Mouse (Mus musculus) heart, embryonic 15.5 days (tissue): ENCODE data around the gene Git1. TPM values are rescaled to one million over a fixed set of nuclear protein-coding genes. Genes with fewer than 3 reads are reported as not detected.
A peak's percentile ranks its signal among the peaks of the same experiment; 100 is the strongest.

Experiments
- ATAC-seq: fragments of 200-750 bp; cut with Nextera tagmentation; replicated peaks from 2 replicates; pipeline ENCODE4 v1.8.0; 2017; ENCODE audit warnings: low read depth, moderate TSS enrichment; ENCODE audit not compliant: insufficient number of reproducible peaks, insufficient read depth, low FRiP score
- H3K27ac ChIP-seq: fragments of 300-500 bp; sonication (generic); 2 replicates; pipeline ENCODE4 v1.5.1; 2015; ENCODE audit warnings: mild to moderate bottlenecking, inconsistent platforms
- H3K27me3 ChIP-seq: fragments of 300-500 bp; sonication (generic); 2 replicates; pipeline ENCODE4 v1.6.1; 2015; ENCODE audit warnings: inconsistent platforms
- H3K36me3 ChIP-seq: fragments of 300-500 bp; sonication (generic); 2 replicates; pipeline ENCODE4 v1.6.1; 2015; ENCODE audit warnings: mild to moderate bottlenecking, inconsistent platforms
- H3K4me1 ChIP-seq: fragments of 300-500 bp; sonication (generic); replicated peaks from 2 replicates; pipeline ENCODE4 v1.6.1; 2015; ENCODE audit warnings: inconsistent platforms
- H3K4me2 ChIP-seq: fragments of 300-500 bp; sonication (generic); 2 replicates; pipeline ENCODE4 v1.6.1; 2015; ENCODE audit warnings: inconsistent platforms, mild to moderate bottlenecking, moderate library complexity
- H3K4me3 ChIP-seq: fragments of 300-500 bp; sonication (generic); 2 replicates; pipeline ENCODE4 v1.5.1; 2015; ENCODE audit warnings: mild to moderate bottlenecking, inconsistent platforms
- H3K9ac ChIP-seq: fragments of 300-500 bp; sonication (generic); 2 replicates; pipeline ENCODE4 v1.6.1; 2015; ENCODE audit warnings: mild to moderate bottlenecking, inconsistent platforms
- H3K9me3 ChIP-seq: fragments of 300-500 bp; sonication (generic); replicated peaks from 2 replicates; pipeline ENCODE4 v1.6.1; 2016; ENCODE audit warnings: inconsistent platforms
- WGBS: fragments of 180-500 bp; shearing (Covaris S2); methylation state at CpG from one replicate; pipeline ENCODE4 v1.1.7; 2015; ENCODE audit warnings: mixed read lengths; 5-methylcytosine and 5-hydroxymethylcytosine counted together
- polyA plus RNA-seq: library from polyadenylated mRNA; unstranded; fragments of >200 nt; fragmentation: Nextera tagmentation; extraction: Ambion mirVana; gene quantifications from 2 replicates; pipeline ENCODE4 v1.2.1, GENCODE M21; 2015

Git1 gene
- polyA plus RNA-seq, 1 experiment from 2014 or later, result 6.8 TPM

DNA sequence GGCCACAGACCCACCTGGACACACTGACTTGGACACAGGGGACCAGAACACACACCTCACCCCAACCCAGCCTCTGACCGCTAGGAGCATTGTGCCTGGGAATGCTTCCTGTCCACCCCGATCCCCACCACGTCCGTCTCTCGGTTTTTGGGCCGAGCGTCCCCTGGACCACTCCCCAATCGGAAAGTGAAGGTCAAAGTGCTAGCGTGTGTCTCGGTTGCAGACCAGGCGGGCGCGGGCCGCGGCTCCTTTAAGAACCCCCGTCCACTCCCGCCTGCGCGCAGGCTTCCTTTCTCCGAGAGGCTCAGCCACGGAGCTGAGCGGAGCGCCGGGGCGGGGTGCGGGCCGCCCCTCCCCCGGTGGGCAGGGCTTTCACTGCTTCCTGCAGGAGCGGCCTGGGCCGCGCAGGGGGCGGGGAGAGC, 440 bp upstream of the Git1 start:
- peak; percentile 72 for ATAC-seq
- Histone ChIP-seq H3K9me3 (no peaks in the 10 kb centered on the region), H3K4me2 (peak overlapping the region; percentile 93), H3K4me3 (peak overlapping the region; percentile 91), H3K36me3 (no peaks in the 10 kb centered on the region), H3K27ac (peak overlapping the region; percentile 95), H3K27me3 (no peaks in the 10 kb centered on the region), H3K9ac (peak overlapping the region; percentile 93), H3K4me1 (peaks cover 80% of the 10 kb centered on the region)
- under 1% methylated on average over 31 of the region's 32 CpGs for WGBS

DNA sequence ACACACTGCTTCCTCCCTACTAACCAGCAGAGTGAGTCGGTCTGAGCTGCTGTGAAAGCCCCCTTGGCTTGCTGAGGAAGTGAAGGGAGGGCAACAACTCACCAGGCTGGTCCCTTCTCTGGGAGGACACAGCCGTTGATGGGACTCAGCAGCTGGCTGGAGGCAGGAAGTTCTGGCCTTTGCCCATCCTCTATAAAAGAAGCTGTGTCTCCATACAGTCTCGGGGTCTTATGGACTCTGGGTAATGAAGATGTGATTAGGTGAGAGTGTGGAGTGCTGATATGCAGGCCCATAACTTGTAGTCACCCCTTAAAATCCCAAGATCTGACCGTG, 948 bp downstream of the Git1 start:
- peak overlapping the region; percentile 88 for H3K27ac ChIP-seq
- WGBS, result 23% methylated on average over 4 of the region's 4 CpGs
- peak overlapping the region; percentile 93 for H3K9ac ChIP-seq
- peak overlapping the region; percentile 91 for H3K4me3 ChIP-seq
- H3K27me3 ChIP-seq, result no peaks in the 10 kb centered on the region
- no peak for ATAC-seq
- peaks cover 2% of the 10 kb centered on the region; the same call in 1 of the 2 replicates for H3K36me3 ChIP-seq
- H3K4me1 ChIP-seq, result peaks cover 78% of the 10 kb centered on the region
- peak overlapping the region; percentile 93 for H3K4me2 ChIP-seq
- no peaks in the 10 kb centered on the region for H3K9me3 ChIP-seq

DNA sequence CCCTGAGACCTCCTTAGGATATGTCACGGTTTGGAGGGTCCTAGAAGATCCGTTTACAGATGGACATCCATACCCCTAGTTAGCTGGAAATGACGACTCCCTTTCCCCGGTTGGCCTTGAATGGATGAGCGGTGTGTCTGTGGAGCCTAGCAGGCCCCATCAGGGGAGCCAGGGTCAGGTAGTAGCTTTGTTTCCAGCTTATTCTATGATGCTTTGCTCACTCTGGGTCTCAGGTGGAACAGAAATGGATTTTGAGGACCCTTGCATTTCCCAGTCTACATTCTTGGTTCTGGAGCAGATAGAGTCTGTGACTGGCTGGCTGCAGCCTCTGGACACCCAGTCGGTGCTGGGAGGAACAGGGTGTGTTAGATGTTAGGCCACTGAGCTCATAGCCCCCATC, 1.4 kb downstream of the Git1 start:
- Histone ChIP-seq H3K4me1 (peaks cover 78% of the 10 kb centered on the region), H3K36me3 (peaks cover 6% of the 10 kb centered on the region; the same call in 1 of the 2 replicates), H3K27me3 (no peaks in the 10 kb centered on the region), H3K4me3 (peak overlapping the region; percentile 91), H3K27ac (no peak overlapping the region), H3K9me3 (no peaks in the 10 kb centered on the region), H3K9ac (0 out of 2 replicates have a peak overlapping the region, but pooled peaks have one; percentile 93), H3K4me2 (peak overlapping the region; percentile 93)
- 65% methylated on average over 6 of the region's 6 CpGs for WGBS
- no peak for ATAC-seq

DNA sequence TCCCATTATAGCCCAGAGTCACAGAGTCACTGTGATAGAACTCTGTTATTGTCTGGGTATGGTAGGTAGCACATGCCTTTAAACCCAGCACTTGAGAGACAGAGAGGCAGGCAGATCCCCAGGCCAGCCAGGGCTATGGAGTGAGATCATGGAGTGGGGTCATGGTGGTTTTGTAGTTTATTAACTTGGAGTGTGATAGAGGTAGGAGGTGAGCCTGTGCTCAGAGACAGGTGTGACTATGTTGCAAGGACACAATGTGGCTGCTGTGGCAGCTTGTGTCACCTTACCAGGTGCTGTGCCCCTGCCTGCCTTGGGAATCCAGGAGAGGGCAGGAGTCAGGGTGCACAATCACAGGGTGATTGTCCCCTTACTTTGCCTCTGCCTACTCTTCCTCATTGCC, 2.1 kb downstream of the Git1 start:
- no peak overlapping the region for H3K4me3 ChIP-seq
- peaks cover 14% of the 10 kb centered on the region; the same call in 1 of the 2 replicates for H3K36me3 ChIP-seq

DNA sequence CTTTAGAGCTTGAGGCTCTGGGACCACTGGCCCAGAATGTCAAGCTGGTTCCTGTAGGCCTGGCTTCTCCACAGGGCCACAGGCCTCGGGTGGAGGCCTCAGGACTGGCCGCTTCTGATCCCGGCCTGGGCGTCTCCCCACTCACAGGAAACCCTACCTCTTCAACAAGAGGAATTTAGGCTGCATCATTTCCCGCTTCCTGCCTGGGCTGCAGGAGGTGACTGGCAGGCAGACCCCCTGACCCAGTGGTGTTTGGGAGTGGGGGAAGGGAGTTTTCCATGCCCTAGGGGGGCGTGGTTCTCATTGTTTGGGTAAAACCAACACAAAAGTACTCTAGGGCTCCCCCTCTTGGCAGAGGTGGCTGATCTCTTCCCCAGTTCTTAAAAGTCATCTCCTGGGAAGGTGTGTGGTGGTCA, 4.0 kb downstream of the Git1 start:
- 34% methylated on average over 6 of the region's 6 CpGs for WGBS
- Histone ChIP-seq H3K9me3 (no peaks in the 10 kb centered on the region), H3K4me2 (peak overlapping the region; percentile 9; the same call in 1 of the 2 replicates), H3K4me1 (peaks cover 65% of the 10 kb centered on the region), H3K27ac (peak overlapping the region; percentile 89), H3K4me3 (0 out of 2 replicates have a peak overlapping the region, but pooled peaks have one; percentile 0), H3K9ac (0 out of 2 replicates have a peak overlapping the region, but pooled peaks have one; percentile 41), H3K27me3 (no peaks in the 10 kb centered on the region), H3K36me3 (peaks cover 21% of the 10 kb centered on the region; the same call in 1 of the 2 replicates)
- peak; percentile 15; the same call in 1 of the 2 replicates for ATAC-seq

More for the DNA sequence above, 2.1 kb downstream of the Git1 start:
- ATAC-seq, result no peak
- no peak overlapping the region for H3K4me2 ChIP-seq
- H3K27me3 ChIP-seq, result no peaks in the 10 kb centered on the region
- peak overlapping the region; percentile 60; the same call in 1 of the 2 replicates for H3K27ac ChIP-seq
- no peaks in the 10 kb centered on the region for H3K9me3 ChIP-seq
- H3K4me1 ChIP-seq, result peaks cover 72% of the 10 kb centered on the region
- no peak overlapping the region for H3K9ac ChIP-seq

DNA sequence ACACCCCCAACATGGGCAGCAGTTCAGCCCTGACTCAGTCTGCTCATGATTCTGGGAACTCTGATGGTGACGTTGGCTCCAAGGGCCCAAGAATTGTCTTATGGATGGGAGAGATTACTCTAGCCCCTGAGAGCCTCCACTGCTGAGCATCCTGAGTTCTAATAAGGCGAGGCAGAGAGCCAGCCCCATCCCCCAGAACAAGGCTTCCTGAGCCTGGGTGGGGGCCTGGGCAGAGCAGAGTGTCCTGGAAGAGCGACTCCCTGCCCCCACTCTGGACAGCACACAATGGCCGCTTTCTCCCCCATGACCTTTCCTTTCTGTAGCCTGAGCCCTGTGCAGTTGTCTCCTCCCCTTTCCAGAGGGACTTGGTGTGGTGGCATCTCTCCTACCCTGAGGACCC, 4.5 kb downstream of the Git1 start:
- H3K4me2 ChIP-seq, result peak overlapping the region; percentile 9; the same call in 1 of the 2 replicates
- peak overlapping the region; percentile 28; the same call in 1 of the 2 replicates for H3K9ac ChIP-seq
- WGBS, result 35% methylated on average over 4 of the region's 4 CpGs
- H3K36me3 ChIP-seq, result peaks cover 23% of the 10 kb centered on the region; the same call in 1 of the 2 replicates
- H3K27ac ChIP-seq, result peak overlapping the region; percentile 89
- no peaks in the 10 kb centered on the region for H3K27me3 ChIP-seq
- no peaks in the 10 kb centered on the region for H3K9me3 ChIP-seq
- H3K4me1 ChIP-seq, result peaks cover 60% of the 10 kb centered on the region
- ATAC-seq, result peak; percentile 37
- no peak overlapping the region for H3K4me3 ChIP-seq

DNA sequence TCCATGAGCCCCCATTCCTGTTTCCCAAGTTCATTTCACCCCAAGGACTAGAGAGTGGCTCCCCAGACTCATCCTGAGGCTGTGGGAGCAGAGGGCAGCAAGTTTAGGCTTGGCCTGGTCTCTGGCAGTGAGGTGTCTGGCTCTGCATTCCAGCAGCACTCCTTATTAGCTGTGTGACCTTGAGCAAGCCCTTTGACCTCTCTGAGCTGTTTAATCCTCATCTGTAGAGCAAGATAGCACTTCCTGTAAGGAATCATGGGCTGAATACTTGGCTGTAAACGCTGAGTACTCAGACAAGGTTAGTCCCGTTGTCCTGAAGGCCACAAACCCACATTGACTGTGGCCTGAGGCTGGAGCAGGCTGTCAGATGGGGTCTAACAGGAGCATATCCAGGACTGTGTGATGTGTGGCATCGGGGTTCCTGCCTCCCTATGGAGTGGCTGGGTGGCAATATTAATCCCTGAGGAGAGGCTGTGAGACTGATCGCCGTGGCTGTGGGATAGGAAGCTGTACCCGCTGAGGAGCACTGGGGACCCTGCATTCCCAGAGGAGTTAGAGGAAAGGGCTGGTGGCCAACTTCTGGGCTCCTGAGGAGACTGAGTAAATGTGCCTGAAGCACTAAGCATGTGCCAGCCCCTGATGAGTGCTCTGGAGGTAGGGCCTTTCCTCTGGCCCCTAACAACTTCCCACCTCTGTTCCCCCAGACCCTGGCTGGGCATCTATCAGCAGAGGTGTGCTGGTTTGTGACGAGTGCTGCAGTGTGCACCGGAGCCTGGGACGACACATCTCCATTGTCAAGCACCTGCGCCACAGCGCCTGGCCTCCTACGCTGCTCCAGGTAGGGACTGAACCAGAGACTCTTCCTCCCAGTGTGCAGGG, 5.1 kb downstream of the Git1 start:
- ATAC-seq, result no peak
- peak overlapping the region; percentile 89 for H3K27ac ChIP-seq
- H3K4me1 ChIP-seq, result peaks cover 67% of the 10 kb centered on the region
- H3K36me3 ChIP-seq, result peaks cover 27% of the 10 kb centered on the region; the same call in 1 of the 2 replicates
- H3K27me3 ChIP-seq, result no peaks in the 10 kb centered on the region
- H3K9me3 ChIP-seq, result no peaks in the 10 kb centered on the region
- H3K4me3 ChIP-seq, result no peak overlapping the region
- peak overlapping the region; percentile 28; the same call in 1 of the 2 replicates for H3K9ac ChIP-seq
- H3K4me2 ChIP-seq, result peak overlapping the region; percentile 9; the same call in 1 of the 2 replicates
- WGBS, result 68% methylated on average over 12 of the region's 12 CpGs

DNA sequence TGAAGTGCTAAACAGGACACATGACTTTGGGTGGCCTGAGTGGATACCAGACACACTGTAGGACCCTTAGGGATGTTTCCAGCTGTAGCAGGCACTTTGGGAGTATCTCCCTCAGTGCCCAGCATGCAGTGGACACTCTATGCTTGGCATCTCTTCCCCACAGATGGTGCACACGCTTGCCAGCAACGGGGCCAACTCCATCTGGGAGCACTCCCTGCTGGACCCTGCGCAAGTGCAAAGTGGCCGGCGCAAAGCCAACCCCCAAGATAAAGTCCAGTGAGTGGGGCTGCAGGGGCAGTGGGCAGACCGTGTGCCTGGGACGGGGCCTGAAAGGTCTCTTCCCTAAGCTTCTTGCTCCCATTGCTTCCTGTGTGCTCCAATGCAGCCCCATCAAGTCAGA, 6.0 kb downstream of the Git1 start:
- Histone ChIP-seq H3K9me3 (no peaks in the 10 kb centered on the region), H3K27me3 (no peaks in the 10 kb centered on the region), H3K27ac (no peak overlapping the region), H3K4me2 (no peak overlapping the region), H3K4me3 (no peak overlapping the region), H3K9ac (no peak overlapping the region), H3K4me1 (peaks cover 64% of the 10 kb centered on the region), H3K36me3 (peaks cover 32% of the 10 kb centered on the region)
- no peak for ATAC-seq
- WGBS, result 78% methylated on average over 7 of the region's 7 CpGs

DNA sequence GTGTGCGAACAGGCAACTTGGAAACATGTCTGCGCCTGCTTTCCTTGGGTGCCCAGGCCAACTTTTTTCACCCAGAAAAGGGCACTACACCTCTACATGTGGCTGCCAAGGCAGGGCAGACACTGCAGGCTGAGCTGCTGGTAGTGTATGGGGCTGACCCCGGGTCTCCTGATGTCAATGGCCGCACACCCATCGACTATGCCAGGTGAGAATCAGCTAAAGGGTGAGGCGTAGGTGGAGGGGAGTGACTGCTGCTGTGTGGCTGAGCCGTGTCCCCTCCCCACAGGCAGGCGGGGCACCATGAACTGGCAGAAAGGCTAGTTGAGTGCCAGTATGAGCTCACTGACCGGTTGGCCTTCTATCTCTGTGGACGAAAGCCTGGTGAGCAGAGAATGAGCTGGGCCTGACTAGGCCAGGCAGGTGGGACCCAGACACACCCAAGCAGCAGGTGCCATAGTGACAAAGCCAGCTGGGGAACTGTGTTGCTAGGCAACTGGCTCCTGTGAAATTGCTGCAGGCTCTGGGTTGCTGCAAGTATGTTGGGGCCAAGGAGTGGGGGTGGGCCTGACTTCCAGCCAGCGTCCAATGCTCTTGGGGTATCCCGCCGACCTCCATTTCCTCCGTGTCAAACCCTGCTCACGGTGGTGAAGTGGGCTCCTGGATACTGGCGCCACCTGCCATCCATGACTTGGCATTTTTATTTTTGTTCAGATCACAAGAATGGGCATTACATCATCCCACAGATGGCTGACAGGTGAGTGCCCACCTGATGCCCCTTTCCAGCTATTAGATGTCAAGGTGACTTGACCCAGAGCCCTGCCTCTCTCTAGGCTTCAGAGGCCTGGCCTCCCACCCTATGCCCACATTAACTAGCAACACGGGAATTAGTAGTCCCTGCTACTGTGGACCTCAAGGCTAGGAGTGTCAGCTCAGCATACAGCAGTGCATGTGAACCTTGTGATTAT, 7.3 kb downstream of the Git1 start:
- H3K4me3 ChIP-seq, result no peak overlapping the region
- WGBS, result 87% methylated on average over 17 of the region's 17 CpGs
- peaks cover 44% of the 10 kb centered on the region for H3K36me3 ChIP-seq

DNA sequence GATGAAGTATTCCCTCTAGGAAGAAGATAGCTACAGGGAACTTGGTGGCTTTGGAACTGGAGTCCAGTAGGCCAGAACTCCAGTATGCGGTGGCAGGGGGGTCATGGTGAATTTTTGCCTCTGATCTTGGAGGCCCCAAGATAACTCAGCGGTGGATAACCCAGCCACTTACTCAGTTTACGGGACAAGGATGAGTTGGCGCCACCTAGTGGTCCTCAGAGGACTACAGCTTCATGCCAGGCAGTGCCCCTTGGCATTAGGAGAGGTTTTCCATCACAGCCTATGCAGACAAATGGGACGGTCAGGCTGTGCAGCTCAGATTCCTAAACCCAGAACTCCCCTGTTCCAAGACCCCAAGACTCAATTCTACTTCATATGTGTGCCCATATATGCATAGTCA, 8.0 kb downstream of the Git1 start:
- Histone ChIP-seq H3K9me3 (no peaks in the 10 kb centered on the region), H3K4me2 (no peak overlapping the region), H3K4me3 (no peak overlapping the region), H3K27me3 (no peaks in the 10 kb centered on the region), H3K4me1 (peaks cover 44% of the 10 kb centered on the region), H3K9ac (no peak overlapping the region), H3K36me3 (peaks cover 51% of the 10 kb centered on the region), H3K27ac (0 out of 2 replicates have a peak overlapping the region, but pooled peaks have one; percentile 5)
- no peak for ATAC-seq
- WGBS, result 19% methylated on average over 5 of the region's 5 CpGs

More for the DNA sequence above, 7.3 kb downstream of the Git1 start:
- H3K9me3 ChIP-seq, result no peaks in the 10 kb centered on the region
- no peak overlapping the region for H3K9ac ChIP-seq
- H3K27me3 ChIP-seq, result no peaks in the 10 kb centered on the region
- H3K4me2 ChIP-seq, result no peak overlapping the region
- 0 out of 2 replicates have a peak overlapping the region, but pooled peaks have one; percentile 5 for H3K27ac ChIP-seq
- no peak for ATAC-seq
- H3K4me1 ChIP-seq, result peaks cover 52% of the 10 kb centered on the region

DNA sequence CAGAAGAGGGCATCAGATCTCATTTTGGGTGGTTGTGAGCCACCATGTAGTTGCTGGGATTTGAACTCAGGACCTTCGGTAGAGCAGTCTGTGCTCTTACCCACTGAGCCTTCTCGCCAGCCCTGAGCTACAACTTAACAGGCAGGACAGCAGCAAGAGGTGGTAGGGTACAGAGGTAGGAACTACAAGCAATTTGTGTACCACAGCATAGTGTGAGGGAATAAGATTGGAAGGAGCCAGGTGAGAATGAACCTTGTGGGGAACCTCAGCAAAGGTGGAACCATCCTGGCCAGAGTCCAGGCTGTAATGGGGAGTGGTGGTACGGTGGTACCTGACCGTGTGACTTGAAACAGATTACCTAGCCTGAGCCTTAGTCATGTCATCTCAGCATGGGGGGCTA, 8.6 kb downstream of the Git1 start:
- no peak for ATAC-seq
- WGBS, result 92% methylated on average over 4 of the region's 4 CpGs

More for the DNA sequence above, 8.6 kb downstream of the Git1 start:
- Histone ChIP-seq H3K4me2 (no peak overlapping the region), H3K36me3 (peaks cover 57% of the 10 kb centered on the region), H3K9ac (no peak overlapping the region), H3K9me3 (no peaks in the 10 kb centered on the region), H3K27ac (no peak overlapping the region), H3K4me3 (no peak overlapping the region), H3K27me3 (no peaks in the 10 kb centered on the region), H3K4me1 (peaks cover 41% of the 10 kb centered on the region)
